Mouse (Mus musculus) heart, adult 2 months (tissue): ENCODE data around the gene Casp9. TPM values are rescaled to one million over a fixed set of nuclear protein-coding genes. Genes with fewer than 3 reads are reported as not detected.
A peak's percentile ranks its signal among the peaks of the same experiment; 100 is the strongest.

Experiments used
- DNase-seq, 2 experiments: peaks; one replicate each; pipeline ENCODE4 v3.0.0; 2021
- H3K27ac ChIP-seq: fragments of 200-600 bp; 2 replicates; pipeline ENCODE4 v1.8.1; 2022
- H3K27me3 ChIP-seq: fragments of 200-500 bp; 2 replicates; pipeline ENCODE4 v1.6.1; 2012; ENCODE audit warnings: mild to moderate bottlenecking, low read length, inconsistent platforms, mixed read lengths; ENCODE audit not compliant: control insufficient read depth, insufficient read depth
- H3K36me3 ChIP-seq: fragments of 200-500 bp; 2 replicates; pipeline ENCODE4 v1.6.1; 2012; ENCODE audit warnings: low read length, inconsistent platforms; ENCODE audit not compliant: control insufficient read depth, insufficient read depth
- H3K4me1 ChIP-seq: fragments of 200-500 bp; 2 replicates; pipeline ENCODE4 v1.6.1; 2011; ENCODE audit warnings: low read length; ENCODE audit not compliant: control insufficient read depth, insufficient read depth
- H3K4me3 ChIP-seq: fragments of 200-600 bp; 2 replicates; pipeline ENCODE4 v1.8.1; 2022
- H3K79me2 ChIP-seq: fragments of 200-500 bp; replicated peaks from 2 replicates; pipeline ENCODE4 v1.6.1; 2012; ENCODE audit warnings: mild to moderate bottlenecking, inconsistent platforms, low read length, moderate library complexity, mixed read lengths; ENCODE audit not compliant: control insufficient read depth, insufficient read depth
- H3K9ac ChIP-seq: fragments of 200-500 bp; 2 replicates; pipeline ENCODE4 v1.6.1; 2012; ENCODE audit warnings: low read depth, mild to moderate bottlenecking, control low read depth, inconsistent platforms, low read length, mixed read lengths
- CTCF ChIP-seq: fragments of 200-600 bp; IDR thresholded peaks from 2 replicates; pipeline ENCODE4 v1.8.1; 2022; ENCODE audit warnings: antibody characterized with exemption, mild to moderate bottlenecking, moderate library complexity
- EP300 ChIP-seq: fragments of 200-500 bp; IDR thresholded peaks from 2 replicates; pipeline ENCODE4 v1.6.1; 2011; ENCODE audit warnings: low read depth, low read length, control low read depth; ENCODE audit not compliant: insufficient read depth
- POLR2A ChIP-seq: fragments of 200-500 bp; IDR thresholded peaks from 2 replicates; pipeline ENCODE4 v1.6.1; 2011; ENCODE audit warnings: mild to moderate bottlenecking, low read depth, low read length, control low read depth; ENCODE audit not compliant: insufficient read depth
- whole genome bisulfite sequencing: fragments of 180-500 bp; shearing (Covaris S2); methylation state at CpG from one replicate; pipeline ENCODE4 v1.1.7; 2018; 5-methylcytosine and 5-hydroxymethylcytosine counted together
- intact Hi-C: fragments of 180-260 bp; cut with DNase I; formaldehyde crosslinking; loops from one replicate; pipeline ENCODE4 v1.15.1; 2025
- long read RNA-seq: library from polyadenylated mRNA; stranded (forward); transcript quantifications from one replicate; pipeline ENCODE4 v2.0.0, GENCODE M21; 2021
- polyA plus RNA-seq: library from polyadenylated mRNA; depleted of rRNA; stranded (reverse); fragments of >200 nt; gene quantifications from 2 replicates; pipeline ENCODE4 v1.2.3, GENCODE M21; 2012; rRNA removed
- total RNA-seq, 2 experiments: library from RNA; stranded (reverse); gene quantifications; 2 replicates each; pipeline ENCODE4 v1.2.3; 2021

Casp9 gene
- total RNA-seq (1 to 10 TPM; 7.5 to 8.1 TPM), polyA plus RNA-seq (10.0 and 15.5 TPM in 2 replicates)
- long read RNA-seq, transcript Casp9-201 (9 exons, 3,897 nt): major isoform, 10 of 13 reads
- long read RNA-seq, partial matches to known transcripts: 1 of 13 reads
- long read RNA-seq, other reads (novel, unspliced or antisense): 2 of 13 reads

DNA sequence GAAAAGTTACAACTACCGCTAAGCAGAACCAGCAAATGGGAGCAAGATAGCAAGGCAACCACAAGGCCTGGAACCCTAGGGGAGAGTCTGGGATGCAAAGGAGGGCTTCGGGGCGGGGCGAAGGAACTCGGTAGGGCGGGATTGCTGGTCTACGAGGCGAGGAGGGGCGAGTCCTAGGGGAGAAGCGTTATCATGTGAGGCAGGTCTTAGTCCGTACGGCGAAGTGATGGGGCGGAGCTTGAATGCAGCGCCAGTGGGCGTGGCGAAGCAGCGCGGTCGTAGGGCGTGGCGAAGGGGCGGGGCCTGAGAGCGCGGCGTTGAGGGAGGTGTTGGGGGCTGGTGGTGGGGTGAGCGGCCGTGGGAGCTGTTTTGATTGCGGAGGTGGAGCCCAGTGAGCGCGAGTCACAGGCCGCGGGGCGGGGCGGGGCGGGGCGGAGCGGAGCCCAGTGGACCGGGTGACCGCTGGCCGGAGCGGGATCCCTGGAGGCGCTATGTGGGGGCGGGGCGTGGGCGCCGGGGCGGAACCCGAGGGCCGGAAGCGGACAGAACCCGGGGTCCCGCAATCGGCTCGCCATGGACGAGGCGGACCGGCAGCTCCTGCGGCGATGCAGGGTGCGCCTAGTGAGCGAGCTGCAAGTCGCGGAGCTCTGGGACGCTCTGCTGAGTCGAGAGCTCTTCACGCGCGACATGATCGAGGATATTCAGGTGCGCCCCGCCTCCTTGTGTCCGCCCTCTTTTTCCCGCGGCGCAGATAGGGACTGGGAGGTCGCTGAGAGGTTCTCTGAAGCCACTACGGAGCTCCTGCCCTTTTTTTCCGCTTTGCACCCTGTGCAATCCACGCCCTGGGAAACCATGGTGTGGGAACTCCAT lies at the start of gene Casp9:
Casp9 (plus strand) TSS at position 331 of the 870 bp plus-strand sequence.
- no peaks in the 10 kb centered on the region for H3K27me3 ChIP-seq
- peak within 1 kb of the TSS; percentile 89 for H3K4me3 ChIP-seq
- intact Hi-C loops: loop anchor here (10.0 kb wide), 1 partner anchor 659 kb away; the partner anchor contains the start of gene Szrd1
- peak within 1 kb of the TSS; percentile 92 for H3K27ac ChIP-seq
- 0 out of 2 replicates have a peak, but pooled peaks cover 4% of the 10 kb centered on the region for H3K79me2 ChIP-seq
- TF ChIP-seq EP300: 0 out of 2 replicates have a peak, but pooled peaks have one; percentile 8
- TF ChIP-seq POLR2A: peak; percentile 79
- no peak for TF ChIP-seq CTCF
- H3K36me3 ChIP-seq: no peaks in the 10 kb centered on the region; the same call in 1 of the 2 replicates
- H3K9ac ChIP-seq: peak within 1 kb of the TSS; percentile 67
- DNase-seq: peak; percentile 99
- H3K4me1 ChIP-seq: peaks cover 6% of the 10 kb centered on the region
- WGBS: under 1% methylated on average over 75 of the region's 80 CpGs

DNA sequence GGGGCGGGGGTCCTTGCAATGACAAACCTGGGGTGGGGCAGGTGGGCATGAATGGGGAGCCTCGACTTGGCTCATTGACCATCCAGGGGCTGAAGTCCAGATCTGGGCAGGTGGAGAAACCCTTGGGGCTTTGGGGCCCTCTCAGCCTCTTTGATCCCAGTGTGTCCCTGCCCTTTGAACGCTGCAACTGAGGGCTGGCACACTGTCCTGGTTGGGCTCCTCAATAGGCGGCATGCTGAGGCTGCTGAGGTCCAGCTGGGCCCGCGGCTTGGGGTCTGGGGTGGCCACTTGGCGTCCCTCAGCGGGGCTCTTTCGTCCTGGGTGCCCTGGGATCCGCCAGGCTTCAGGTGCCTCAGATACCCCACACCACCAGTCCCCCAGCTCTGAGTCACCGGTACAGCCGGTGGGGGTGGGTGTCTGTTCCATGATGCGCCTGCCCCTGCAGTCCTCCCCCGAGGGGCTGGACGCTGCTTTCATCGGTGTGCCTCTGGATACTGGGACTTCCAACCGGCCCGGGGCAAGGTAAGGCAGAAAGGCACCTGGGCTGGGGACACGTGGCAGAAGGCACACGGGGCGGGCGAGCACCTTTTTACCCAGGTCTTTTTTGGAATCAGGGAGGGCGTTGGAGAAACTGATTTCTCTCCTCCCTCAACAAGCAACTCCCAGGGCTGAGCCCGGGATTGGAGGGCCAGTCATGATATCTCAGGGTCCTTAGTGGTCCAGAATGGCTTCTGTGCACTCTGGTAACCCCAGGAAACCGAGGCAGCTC lies 46.6 kb upstream of the Casp9 start, which contains the start of gene Agmat:
Agmat (plus strand) TSS at position 95 of the 769 bp plus-strand sequence.
- Histone ChIP-seq H3K36me3 (no peaks in the 10 kb centered on the region), H3K4me3 (no peak within 1 kb of the TSS), H3K27me3 (no peaks in the 10 kb centered on the region), H3K79me2 (no peaks in the 10 kb centered on the region), H3K9ac (no peak within 1 kb of the TSS), H3K4me1 (peaks cover 3% of the 10 kb centered on the region; the same call in 1 of the 2 replicates), H3K27ac (no peak within 1 kb of the TSS)
- TF ChIP-seq EP300: no peak
- DNase-seq: no peak
- intact Hi-C loops: no loop called here
- 40% methylated on average over 25 of the region's 25 CpGs for WGBS

DNA sequence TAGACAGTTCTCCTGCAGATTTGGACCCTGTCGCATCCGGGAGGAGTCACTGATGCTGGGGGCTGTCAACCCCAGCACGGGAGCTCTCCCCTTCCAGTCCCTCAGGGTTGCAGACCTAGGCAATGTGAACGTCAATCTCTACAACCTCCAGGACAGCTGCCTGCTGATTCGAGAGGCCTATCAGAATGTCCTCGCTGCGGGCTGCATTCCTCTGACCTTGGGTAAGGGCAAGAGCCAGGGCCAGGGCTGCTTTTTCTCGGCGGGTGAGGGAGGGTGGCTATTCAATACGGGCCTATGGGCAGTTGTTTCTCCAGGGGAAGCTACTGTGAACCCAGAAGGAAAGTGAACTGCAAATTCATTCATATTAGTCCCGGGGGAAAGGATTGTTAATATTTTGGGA lies 43.9 kb upstream of the Casp9 start:
- H3K79me2 ChIP-seq: no peaks in the 10 kb centered on the region
- TF ChIP-seq EP300: no peak
- no peak for TF ChIP-seq CTCF
- no peak overlapping the region for H3K4me3 ChIP-seq
- WGBS: 33% methylated on average over 11 of the region's 11 CpGs
- H3K27me3 ChIP-seq: no peaks in the 10 kb centered on the region
- H3K9ac ChIP-seq: no peak overlapping the region
- peaks cover 3% of the 10 kb centered on the region; the same call in 1 of the 2 replicates for H3K4me1 ChIP-seq
- no peaks in the 10 kb centered on the region for H3K36me3 ChIP-seq
- intact Hi-C loops: no loop called here
- no peak overlapping the region for H3K27ac ChIP-seq
- DNase-seq: peak; percentile 28 to 50

DNA sequence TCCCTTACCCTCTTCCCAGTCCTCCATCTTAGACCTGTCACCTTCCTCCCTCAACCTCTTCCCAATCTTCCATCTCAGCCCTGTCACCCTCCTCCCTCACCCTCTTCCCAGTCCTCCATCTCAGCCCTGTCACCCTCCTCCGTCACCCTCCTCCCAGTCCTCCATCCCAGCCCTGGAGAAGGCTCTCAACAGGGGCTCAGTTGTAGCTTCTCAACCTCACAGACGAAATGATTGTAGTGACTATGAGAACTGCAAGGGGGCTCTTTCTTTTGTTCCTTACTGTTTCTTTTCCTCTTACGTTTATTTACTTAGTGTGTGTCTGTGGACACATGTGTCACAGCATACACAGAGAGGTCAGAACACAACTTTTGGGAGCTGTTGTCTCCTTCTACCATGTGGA lies 42.6 kb upstream of the Casp9 start:
- H3K27me3 ChIP-seq: no peaks in the 10 kb centered on the region
- H3K4me3 ChIP-seq: no peak overlapping the region
- H3K27ac ChIP-seq: no peak overlapping the region
- no peak for DNase-seq
- H3K36me3 ChIP-seq: no peaks in the 10 kb centered on the region
- no peak overlapping the region for H3K9ac ChIP-seq
- no peaks in the 10 kb centered on the region for H3K79me2 ChIP-seq
- TF ChIP-seq POLR2A (no peak), EP300 (no peak), CTCF (no peak)
- intact Hi-C loops: no loop called here
- peaks cover 3% of the 10 kb centered on the region; the same call in 1 of the 2 replicates for H3K4me1 ChIP-seq
- WGBS: 85% methylated on average over 3 of the region's 3 CpGs

DNA sequence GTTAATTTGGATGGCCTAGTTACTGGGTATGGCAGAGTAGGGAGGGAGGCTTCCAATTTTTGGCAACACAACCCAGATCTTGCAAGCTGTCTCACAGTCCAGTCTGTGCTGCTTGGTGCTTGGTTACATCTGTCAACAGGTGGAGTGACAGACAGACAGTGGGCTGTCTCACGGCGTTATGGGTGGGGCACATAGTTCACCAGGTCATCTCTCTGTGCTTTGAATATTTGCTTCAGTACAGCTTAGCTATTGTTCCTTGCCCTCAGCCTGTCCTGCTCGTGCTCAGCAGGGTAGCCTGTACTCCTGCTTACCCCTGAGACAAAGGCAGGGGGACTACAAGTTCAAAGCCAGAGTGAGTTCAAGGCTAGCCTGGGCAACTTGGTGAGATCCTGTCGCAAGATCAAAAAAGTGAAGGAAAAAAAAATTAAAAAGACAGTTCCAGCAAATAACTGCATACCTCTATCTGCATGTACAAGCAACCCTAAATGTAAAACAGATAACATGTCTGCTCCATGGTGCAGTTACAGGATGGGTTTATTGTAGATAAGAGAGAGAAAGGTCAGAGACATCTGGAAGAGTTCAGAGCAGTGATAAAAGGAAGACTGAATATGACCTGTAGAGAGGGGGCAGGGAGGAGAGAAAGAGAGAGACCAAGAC lies 41.9 kb upstream of the Casp9 start:
- no peak overlapping the region for H3K27ac ChIP-seq
- H3K4me3 ChIP-seq: no peak overlapping the region
- 39% methylated on average over 4 of the region's 4 CpGs for WGBS
- H3K27me3 ChIP-seq: no peaks in the 10 kb centered on the region
- TF ChIP-seq CTCF (no peak), POLR2A (no peak), EP300 (no peak)
- no peaks in the 10 kb centered on the region for H3K79me2 ChIP-seq
- no peak for DNase-seq
- peaks cover 3% of the 10 kb centered on the region; the same call in 1 of the 2 replicates for H3K4me1 ChIP-seq
- intact Hi-C loops: no loop called here
- H3K9ac ChIP-seq: no peak overlapping the region
- no peaks in the 10 kb centered on the region for H3K36me3 ChIP-seq
